Mouse (Mus musculus) lung, postnatal 25 days (tissue): ENCODE results near the gene Spata32.

Source experiments
- DNase-seq: peaks from one replicate; pipeline ENCODE4 v3.0.0; 2022; ENCODE audit warnings: low spot score

Gene Spata32

DNA sequence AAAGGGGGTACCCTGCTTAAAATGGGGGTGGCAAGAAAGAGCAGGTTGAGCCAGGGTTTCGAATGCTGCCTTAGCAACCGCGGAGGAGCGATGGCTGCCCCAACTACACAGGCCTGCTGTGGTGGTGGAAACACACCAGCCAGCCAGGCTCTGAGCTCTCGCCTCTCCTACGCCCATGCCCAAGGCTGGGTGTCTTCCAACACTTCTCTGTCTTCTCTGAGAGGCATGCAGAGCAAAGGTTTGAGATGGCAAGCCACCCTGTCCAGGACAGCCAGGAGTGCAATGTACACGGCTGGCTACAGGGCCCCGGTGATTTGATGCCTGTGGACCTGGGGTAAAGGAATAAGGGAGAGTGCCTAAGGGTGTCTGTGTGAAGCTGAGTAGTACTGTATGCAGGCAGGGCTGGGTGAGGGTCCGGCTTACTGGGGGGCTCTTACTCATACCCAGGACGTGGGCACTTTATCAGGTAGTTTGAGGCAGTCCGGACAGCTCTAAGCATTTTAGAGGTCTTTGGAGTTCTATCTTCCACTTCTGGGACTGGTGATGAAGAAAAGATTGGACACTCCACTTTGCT lies 44.4 kb downstream of the Spata32 start:
- no peak for DNase-seq

DNA sequence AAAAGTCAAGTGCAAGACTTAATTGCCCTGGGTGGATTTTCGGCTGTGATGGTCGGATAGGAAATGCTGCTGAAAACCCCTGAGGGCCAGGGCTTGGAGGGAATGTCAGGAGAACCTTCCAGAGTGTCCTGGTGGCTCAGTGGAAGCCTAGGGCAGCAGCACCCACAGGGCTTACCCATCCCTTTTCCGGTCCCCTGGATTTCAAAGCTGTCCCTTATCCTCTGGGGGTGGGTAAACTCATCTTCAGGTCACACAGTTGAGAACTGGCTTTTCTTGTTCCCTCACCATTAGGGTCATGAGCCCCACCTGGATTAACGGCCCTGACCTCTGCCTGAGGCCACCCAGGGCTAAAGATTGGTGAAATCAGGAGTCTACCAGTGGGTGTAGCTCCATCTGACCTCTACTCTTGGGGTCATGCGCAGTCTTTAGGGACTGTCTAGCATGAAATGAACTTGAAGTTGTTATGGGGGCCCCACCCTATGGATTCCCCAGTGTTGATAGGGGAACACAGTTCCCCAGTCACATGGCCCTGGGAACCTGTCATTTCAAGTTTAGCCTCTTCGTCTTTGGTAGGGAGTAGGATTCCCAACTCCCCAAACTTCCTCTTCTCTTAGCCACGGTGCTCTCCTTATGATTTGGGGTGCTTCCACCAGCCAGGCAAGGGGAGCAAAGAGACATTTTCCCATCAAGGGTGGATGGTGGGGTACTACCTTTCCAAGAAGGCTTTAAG lies 45.0 kb downstream of the Spata32 start:
- no peak for DNase-seq

DNA sequence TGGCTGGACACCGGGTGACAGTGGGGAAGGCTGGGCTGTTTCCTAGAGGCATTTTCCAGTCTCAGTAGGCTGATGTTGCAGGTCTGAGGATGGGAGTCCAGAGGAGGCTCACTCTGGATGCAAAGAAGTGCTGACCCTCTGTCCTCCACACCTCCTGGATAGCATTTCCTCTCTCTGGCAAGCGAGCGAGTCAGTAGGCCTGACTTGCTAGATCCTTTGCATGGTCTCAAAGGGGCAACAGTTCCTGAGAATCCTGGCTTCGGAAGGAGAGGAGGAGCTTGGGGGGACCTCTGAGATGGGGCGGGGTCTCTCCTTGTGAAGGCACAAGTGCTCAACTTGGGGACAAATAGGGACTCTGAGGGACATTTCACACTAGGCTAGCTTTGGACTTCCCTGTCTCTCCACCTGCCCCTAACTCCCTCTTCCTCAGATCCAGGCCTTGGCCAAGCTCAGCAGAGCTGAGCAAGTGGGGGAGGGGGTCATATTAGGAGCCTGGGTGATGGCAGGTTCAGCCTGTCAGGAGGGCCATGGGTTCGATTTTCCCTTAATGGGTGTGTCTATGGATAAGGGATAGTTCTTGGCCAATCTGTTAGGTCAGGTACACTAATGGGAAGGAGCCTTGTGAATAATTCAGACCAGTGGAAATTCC lies 45.7 kb downstream of the Spata32 start:
- DNase-seq, result no peak

DNA sequence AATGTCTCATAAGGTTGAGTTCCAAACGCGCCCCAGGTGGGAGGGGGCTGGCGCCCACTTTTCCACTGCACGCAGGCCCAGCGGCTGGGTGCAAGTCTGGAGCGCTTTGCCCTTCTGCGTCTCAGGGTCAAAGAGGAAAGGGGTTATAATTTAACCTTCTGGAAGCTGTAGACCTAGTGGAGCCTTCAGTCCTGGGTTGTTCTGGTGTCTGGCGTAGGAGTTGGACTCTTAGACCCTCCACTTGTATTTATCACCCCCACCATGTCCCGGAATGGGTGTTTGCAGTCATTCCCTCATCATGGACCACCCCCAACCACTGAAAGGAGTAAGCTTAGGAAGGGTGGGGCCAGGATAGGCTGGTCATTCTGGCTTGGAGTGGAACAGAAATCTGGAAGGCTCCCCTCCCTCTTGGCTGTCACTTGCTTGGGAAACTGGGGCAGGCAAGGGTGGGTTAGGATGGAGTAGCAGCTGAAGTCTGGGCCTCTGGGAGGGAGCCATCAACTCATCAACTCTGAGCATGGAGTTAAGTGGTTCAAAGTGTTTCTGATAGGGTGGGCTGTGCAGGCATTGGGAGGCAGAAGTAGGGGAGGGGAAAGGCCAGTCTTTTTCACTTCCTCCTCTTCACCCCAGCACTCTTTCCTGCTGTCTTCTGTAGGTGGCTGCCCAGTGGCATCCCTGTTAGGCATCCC lies 46.4 kb downstream of the Spata32 start:
- DNase-seq, result no peak

DNA sequence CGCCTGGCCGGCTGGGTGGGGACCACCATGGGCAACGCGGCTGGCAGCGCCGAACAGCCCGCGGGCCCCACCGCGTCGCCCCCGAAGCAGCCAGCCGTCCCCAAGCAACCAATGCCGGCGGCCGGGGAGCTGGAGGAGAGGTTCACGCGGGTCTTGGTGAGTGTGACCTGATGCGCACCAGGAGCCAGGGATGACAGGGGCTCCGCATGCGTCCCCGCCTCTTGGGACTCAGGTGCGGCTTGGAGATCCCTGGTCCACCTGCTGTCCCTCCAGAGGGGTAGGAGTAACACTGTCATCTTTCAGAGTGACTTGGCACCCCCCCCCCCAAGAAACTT lies 47.0 kb downstream of the Spata32 start:
- DNase-seq, result no peak

DNA sequence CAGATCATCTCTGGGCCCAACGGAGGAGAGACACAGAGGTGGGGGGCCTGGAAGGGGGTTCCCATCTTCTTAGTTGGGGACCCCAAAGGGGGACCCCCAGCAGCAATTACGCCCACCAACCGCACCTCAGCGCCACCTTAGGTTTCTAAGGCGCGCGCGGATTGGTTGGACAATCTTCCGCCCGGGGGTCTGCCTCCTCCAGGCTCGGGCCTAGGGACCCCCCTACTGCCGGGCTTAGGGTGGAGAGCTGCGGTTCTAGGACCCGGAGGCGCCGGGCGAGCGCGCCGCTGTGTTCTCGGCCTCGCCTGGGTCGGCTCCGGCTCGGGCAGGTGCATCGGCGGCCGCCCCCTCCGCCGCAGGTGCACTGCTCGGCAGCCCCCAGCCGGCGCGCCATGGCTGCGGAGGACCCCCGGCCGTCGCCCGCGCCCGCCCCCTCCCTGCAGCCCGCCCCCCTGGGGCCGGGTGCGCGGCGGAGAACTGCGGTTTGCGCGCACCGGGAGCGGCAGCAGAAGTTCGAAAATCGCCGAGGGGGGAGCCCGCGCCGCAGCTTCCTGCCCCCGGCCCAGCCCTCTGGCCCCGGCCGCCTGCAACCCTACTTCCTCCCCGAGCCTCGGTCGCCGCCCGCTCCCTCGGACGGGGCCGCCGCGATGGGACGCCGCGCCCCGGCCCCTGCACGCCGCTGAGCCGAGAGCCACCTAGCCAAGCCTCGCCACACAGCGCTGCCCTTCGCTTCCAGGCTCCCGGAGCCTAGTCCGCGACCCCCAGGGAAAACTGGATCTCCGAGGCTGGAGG lies 47.5 kb downstream of the Spata32 start, which contains the start of gene Fmnl1:
Fmnl1 (plus strand) TSS at position 614 of the 792 bp plus-strand sequence.
- peak; percentile 60 for DNase-seq

DNA sequence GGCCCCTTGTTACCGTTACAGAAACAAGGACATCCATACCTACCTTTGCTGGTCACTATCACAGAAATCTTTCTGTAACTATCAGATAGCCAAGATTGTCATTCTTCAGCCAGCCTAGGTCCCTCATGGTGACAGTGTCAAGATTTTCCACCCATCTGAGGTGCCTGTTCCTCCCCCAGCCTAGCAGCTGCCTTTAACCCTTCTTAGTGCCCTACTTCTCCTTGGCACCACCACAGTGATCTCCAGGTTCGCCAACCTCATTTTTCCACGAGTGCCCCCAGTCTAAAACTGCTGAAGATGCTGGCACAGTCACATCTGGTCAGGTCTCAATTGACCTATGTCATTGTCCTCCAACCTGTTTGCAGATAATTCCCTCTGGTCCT lies 48.1 kb downstream of the Spata32 start:
- DNase-seq, result no peak

DNA sequence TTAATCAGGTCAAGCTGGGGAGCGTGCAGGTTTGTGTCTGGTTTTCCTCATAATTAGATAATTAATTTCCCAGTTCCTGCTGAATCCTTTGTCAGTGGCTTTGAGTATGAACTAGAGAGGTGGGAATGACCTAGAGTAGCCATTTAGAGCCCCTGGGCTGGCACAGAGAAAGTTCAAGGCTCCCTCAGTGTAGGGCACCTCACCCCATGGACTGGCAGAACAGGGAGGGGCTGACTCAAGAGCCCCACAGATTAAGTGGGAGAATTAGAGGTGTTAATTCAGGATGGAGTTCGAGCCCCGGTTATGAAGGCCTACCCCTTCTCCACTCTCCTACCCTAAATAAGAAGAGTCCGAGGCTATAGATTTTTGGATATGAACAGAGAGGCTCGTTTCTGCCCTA lies 48.6 kb downstream of the Spata32 start:
- DNase-seq, result no peak

DNA sequence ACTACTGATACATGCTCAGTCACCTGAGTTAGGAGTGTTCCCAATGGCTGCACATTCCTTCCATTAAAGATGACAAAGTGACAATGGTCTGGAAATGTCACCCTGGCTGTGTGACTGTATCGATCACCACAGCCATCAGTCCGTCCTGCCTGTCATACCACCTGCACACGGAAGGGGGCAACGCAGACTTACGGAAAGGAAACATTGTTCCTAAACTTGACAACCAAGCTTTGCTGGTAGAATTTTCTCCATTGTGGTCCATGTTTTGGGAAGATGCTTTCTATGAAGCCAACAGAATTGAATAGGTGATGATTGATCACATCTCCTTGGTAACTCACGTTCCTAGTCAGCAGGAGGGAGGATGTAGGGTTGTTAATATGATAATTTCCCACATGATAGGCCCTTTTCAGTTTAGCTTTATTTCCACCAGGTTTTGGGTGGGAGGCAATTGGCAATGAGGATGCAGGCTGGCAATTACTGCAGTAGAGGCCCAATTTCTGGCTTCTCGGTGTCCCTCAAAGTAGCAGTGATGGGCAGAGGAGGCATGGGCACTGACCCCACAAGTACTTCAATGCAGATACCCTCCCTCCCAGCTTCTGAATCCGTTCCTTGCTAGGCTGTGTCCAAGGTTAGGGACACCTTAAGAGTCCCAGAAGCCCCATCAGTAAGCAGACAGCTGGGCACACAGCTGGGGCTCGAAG lies 49.4 kb downstream of the Spata32 start:
- peak; percentile 76 for DNase-seq

DNA sequence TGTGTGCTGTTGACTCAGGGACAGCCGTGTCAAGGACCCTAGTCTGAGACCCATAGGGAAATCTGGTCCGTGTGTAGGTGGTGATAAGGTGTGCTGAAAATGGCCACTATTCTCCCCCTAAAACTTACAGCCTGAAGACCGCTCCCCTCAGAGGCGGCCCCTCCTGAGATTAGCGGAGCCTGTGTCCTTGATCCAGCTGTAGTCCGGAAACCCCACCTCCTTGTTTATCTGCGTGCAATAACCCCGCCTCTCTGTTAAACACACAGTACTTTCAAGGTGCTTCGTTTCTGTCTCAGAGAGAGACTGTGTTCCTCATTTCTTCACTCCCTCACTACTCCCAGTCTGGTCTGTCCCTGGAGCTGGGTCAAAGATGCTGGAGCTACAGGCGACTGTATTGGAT lies 53.8 kb downstream of the Spata32 start:
- DNase-seq, result no peak

DNA sequence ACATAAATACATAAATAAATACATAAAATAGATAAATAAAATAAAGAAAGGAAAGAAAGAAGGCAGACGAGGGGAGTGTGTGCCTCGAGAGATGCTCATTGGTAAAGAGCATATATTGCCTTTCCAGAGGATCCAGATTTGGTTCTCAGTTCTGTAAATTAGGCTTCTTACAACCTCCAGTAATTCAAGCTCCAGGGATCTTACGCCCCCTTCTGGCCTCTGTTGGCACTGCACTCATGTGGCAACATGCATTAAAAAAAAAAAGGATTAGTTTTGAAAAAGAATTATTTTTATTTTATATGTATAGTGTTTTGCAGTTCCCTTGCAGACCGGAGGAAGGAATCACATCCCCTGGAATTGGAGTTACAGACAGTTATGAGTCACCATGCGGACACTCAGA lies 56.1 kb downstream of the Spata32 start:
- DNase-seq, result no peak

DNA sequence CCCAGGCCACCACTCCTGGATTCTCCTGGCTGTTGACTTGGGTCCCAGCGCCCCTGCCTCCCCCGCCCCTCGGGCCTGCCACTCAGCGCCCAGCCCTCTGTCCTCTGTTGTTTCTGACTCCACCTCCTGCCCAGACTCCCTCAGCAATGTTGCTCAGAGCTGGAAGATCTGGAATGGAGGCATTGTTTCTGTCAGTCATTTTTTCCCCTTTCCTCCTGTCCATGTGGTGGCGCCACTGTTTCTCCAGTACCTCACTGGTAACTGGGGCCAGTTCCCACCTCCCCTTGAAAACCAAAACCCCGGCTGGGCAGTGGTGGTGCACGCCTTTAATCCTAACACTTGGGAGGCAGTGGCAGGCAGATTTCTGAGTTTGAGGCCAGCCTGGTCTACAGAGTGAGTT lies 56.8 kb downstream of the Spata32 start:
- DNase-seq, result no peak

DNA sequence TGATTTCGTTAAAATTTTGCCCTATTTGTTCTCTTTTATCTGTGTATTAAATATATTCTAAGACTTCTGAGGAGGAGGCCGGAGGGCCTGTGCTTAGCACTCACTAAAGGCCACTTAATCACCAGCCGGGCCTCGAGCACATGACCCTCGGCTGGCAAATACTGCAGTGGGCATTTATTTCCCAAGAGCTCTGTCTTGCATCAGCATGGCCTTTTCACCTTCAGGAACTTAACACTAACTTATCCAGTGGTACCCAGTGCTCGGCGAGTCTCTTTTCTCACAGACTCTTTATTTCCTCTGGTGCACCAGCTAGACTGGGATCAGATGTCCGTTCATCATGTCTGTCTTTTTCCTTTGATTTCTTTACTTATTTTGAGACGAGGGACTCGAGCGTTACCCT lies 57.5 kb downstream of the Spata32 start:
- DNase-seq, result no peak

DNA sequence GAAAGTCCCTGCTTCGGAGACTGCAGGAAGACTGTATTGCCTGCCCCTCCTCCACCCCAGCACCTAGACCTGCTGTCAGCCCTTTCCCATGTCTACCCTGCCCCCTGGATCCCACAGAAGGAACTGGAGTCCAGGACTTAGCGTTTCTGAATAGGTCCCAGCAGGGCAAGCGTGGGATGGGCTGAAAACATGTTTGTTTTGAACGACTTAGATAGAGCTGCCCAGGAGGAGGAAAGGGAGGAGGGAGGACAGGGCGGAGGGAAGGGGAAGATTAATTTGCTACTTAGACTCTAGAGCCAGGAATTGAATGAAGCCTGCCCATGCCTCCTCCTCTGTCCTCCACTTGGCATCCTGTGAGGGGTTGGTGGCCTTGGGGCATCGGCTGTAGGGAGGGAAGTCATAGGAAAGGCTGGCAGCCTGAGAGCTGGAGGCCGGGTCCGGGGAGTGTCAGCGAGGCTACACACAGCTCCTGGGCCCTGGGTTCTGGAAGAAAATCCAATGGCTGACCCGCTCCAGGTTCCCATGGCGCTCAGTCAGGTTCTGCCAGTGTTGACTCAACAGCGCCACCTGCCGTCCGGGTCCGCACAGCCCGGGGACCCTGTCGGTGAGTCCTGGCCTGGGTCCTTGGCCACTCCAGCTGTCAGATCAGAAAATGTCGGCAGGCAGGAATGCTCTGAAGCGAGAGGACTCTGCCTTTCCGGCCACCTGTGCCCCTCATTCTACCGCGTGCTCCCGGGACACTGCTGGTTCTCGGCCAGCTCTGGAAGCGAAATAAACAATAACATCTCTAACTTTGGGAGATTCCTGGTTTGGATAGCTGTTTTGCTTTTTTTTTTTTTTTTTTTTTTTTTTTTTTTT lies 59.4 kb downstream of the Spata32 start:
- DNase-seq, result peak; percentile 97
